Mouse (Mus musculus) hindbrain, embryonic 12.5 days (tissue): ENCODE measurements at regions not wholly inside any gene's neighbourhood (a gene's known extent, or its start where the extent isn't known, plus 50 kb on each side); places are given as distances from the start of the nearest gene placed in this dataset.

Experiments used
- ATAC-seq: fragments of 200-750 bp; cut with Nextera tagmentation; 2 replicates; pipeline ENCODE4 v1.8.0; 2017; ENCODE audit warnings: moderate TSS enrichment; ENCODE audit not compliant: low FRiP score
- H3K27ac ChIP-seq: fragments of 300-500 bp; sonication (generic); 2 replicates; pipeline ENCODE4 v1.5.1; 2016; ENCODE audit warnings: mild to moderate bottlenecking
- H3K27me3 ChIP-seq: fragments of 300-500 bp; sonication (generic); 2 replicates; pipeline ENCODE4 v1.6.1; 2016; ENCODE audit warnings: mild to moderate bottlenecking
- H3K36me3 ChIP-seq: fragments of 300-500 bp; sonication (generic); 2 replicates; pipeline ENCODE4 v1.6.1; 2016; ENCODE audit warnings: mild to moderate bottlenecking
- H3K4me1 ChIP-seq: fragments of 300-500 bp; sonication (generic); 2 replicates; pipeline ENCODE4 v1.6.1; 2016
- H3K4me2 ChIP-seq: fragments of 300-500 bp; sonication (generic); replicated peaks from 2 replicates; pipeline ENCODE4 v1.6.1; 2016; ENCODE audit warnings: mild to moderate bottlenecking
- H3K4me3 ChIP-seq: fragments of 300-500 bp; sonication (generic); 2 replicates; pipeline ENCODE4 v1.5.1; 2016; ENCODE audit warnings: mild to moderate bottlenecking
- H3K9ac ChIP-seq: fragments of 300-500 bp; sonication (generic); 2 replicates; pipeline ENCODE4 v1.6.1; 2016; ENCODE audit warnings: mild to moderate bottlenecking, moderate library complexity
- H3K9me3 ChIP-seq: fragments of 300-500 bp; sonication (generic); replicated peaks from 2 replicates; pipeline ENCODE4 v1.6.1; 2016; ENCODE audit warnings: mild to moderate bottlenecking
- WGBS: fragments of 180-500 bp; shearing (Covaris S2); methylation state at CpG from one replicate; pipeline ENCODE4 v1.1.7; 2016; 5-methylcytosine and 5-hydroxymethylcytosine counted together

DNA sequence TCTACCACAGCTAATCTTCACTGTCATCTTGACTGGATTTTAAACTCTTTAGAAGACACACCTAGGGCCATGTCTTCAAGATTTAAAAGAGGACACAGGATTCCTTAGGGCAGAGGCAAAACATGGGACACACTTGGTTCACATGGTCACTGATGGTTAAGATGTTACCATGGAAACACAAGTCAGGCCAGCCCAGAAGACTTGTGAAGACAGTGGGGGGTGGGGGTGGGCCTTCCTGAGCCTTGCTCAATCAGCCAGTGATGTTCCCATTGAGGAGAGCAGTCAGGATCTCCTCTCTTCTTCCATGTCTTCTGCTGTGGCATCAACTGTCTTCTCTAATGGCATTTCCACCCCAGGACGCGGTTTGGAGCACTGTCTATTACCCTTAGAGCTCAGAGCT, 60.5 kb upstream of the Shb start:
- Histone ChIP-seq H3K27me3 (peaks cover 16% of the 10 kb centered on the region), H3K36me3 (no peaks in the 10 kb centered on the region), H3K4me3 (no peak overlapping the region), H3K9me3 (no peaks in the 10 kb centered on the region), H3K4me1 (peaks cover 9% of the 10 kb centered on the region), H3K9ac (no peak overlapping the region), H3K27ac (no peak overlapping the region), H3K4me2 (no peak overlapping the region)
- 55% methylated on average over 2 of the region's 2 CpGs for WGBS
- no peak for ATAC-seq

GRCm38 (mm10) chr4:45591405-45592315, 59.4 kb upstream of the Shb start:
- 0 out of 2 replicates have a peak, but pooled peaks have one; percentile 35 for ATAC-seq
- peak overlapping the region; percentile 51 for H3K4me2 ChIP-seq
- H3K4me1 ChIP-seq, result peaks cover 9% of the 10 kb centered on the region
- WGBS, result 4% methylated on average over 23 of the region's 23 CpGs
- H3K4me3 ChIP-seq, result peak overlapping the region; percentile 22
- H3K36me3 ChIP-seq, result no peaks in the 10 kb centered on the region
- H3K9me3 ChIP-seq, result no peaks in the 10 kb centered on the region
- peaks cover 20% of the 10 kb centered on the region for H3K27me3 ChIP-seq
- H3K27ac ChIP-seq, result no peak overlapping the region
- H3K9ac ChIP-seq, result 0 out of 2 replicates have a peak overlapping the region, but pooled peaks have one; percentile 23

GRCm38 (mm10) chr4:45590836-45591235, 58.6 kb upstream of the Shb start:
- Histone ChIP-seq H3K9ac (no peak overlapping the region), H3K27ac (no peak overlapping the region), H3K36me3 (no peaks in the 10 kb centered on the region), H3K9me3 (no peaks in the 10 kb centered on the region), H3K4me1 (peaks cover 9% of the 10 kb centered on the region), H3K4me2 (peak overlapping the region; percentile 51), H3K27me3 (peaks cover 21% of the 10 kb centered on the region), H3K4me3 (peak overlapping the region; percentile 22; the same call in 1 of the 2 replicates)
- no peak for ATAC-seq
- 3% methylated on average over 2 of the region's 2 CpGs for WGBS

- H3K4me3 ChIP-seq, result no peak overlapping the region
- no peak overlapping the region for H3K9ac ChIP-seq
- ATAC-seq, result no peak
- H3K36me3 ChIP-seq, result no peaks in the 10 kb centered on the region
- H3K27me3 ChIP-seq, result peaks cover 36% of the 10 kb centered on the region
- no peak overlapping the region for H3K27ac ChIP-seq
- no peak overlapping the region for H3K4me2 ChIP-seq
- no peaks in the 10 kb centered on the region for H3K9me3 ChIP-seq
- 25% methylated on average over 3 of the region's 3 CpGs for WGBS
- peaks cover 9% of the 10 kb centered on the region for H3K4me1 ChIP-seq
These were observed 56.1 kb upstream of the Shb start for GRCm38 (mm10) chr4:45588322-45588721.

- Histone ChIP-seq H3K36me3 (no peaks in the 10 kb centered on the region), H3K9ac (no peak overlapping the region), H3K27ac (no peak overlapping the region), H3K4me3 (no peak overlapping the region), H3K27me3 (peaks cover 36% of the 10 kb centered on the region), H3K4me2 (no peak overlapping the region), H3K9me3 (no peaks in the 10 kb centered on the region), H3K4me1 (peaks cover 9% of the 10 kb centered on the region)
- ATAC-seq, result no peak
- WGBS, result 77% methylated on average over 2 of the region's 2 CpGs
These were observed 54.9 kb upstream of the Shb start for GRCm38 (mm10) chr4:45587202-45587601.

- Histone ChIP-seq H3K27me3 (peaks cover 29% of the 10 kb centered on the region), H3K4me3 (no peak overlapping the region), H3K4me1 (peaks cover 1% of the 10 kb centered on the region), H3K9me3 (no peaks in the 10 kb centered on the region), H3K36me3 (no peaks in the 10 kb centered on the region), H3K4me2 (no peak overlapping the region), H3K9ac (no peak overlapping the region), H3K27ac (no peak overlapping the region)
- WGBS, result 38% methylated on average over 2 of the region's 2 CpGs
- no peak for ATAC-seq
These were observed 54.0 kb upstream of the Shb start for GRCm38 (mm10) chr4:45586310-45586709.

DNA sequence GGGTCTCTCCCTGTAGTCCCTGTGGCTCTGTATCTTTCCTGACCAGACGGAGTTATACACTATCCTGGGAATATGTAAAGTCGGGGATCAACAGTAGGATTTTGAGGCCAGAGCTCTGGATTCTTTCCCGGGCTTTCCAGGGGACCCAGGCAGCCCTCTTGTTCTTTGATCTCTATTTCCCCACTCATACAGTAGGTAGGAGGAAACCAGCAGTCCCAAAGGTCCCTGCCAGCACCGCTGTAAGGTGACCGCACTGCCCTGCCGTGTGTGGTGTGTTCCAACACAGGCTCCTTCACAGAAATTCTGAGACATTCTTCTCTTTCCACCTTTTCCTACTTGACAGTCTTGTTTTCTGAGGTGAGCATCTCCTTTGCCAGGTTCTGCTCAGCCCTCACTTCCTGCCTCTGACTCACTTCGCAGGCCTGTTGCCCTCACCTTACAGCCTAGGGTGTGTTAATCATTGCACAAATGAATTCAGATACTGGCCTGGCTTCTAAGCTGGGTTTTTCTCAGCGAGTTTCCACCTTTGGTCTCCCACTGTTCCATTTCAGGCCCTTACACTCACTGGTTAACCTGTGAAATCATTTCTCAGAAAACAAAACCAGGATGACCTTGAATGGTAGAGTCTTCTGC, 53.0 kb upstream of the Shb start:
- Histone ChIP-seq H3K4me3 (no peak overlapping the region), H3K27me3 (peaks cover 27% of the 10 kb centered on the region), H3K27ac (no peak overlapping the region), H3K9me3 (no peaks in the 10 kb centered on the region), H3K4me2 (no peak overlapping the region), H3K36me3 (no peaks in the 10 kb centered on the region), H3K4me1 (no peaks in the 10 kb centered on the region), H3K9ac (no peak overlapping the region)
- ATAC-seq, result no peak
- WGBS, result 52% methylated on average over 8 of the region's 8 CpGs

DNA sequence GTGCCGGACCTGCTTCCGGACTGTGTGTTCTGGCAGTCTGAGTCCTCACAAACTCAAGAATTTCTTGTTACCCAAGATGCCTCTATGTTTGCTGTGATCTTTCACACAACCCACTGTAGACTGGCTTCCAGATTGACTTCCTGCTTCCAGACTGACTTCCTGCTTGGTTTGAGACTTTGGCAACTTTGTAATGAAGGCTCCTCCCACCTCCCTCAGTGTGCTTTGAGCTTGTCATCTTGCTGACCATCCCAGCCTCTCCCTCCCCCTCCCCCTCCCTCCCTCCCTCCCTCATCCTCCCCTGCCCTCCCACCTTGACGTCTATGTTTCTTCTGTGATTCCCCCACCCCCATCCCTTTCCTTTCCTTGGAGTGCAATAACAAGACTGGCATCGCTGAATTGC, 51.7 kb upstream of the Shb start:
- H3K4me3 ChIP-seq, result no peak overlapping the region
- no peaks in the 10 kb centered on the region for H3K36me3 ChIP-seq
- peaks cover 23% of the 10 kb centered on the region for H3K27me3 ChIP-seq
- no peak overlapping the region for H3K27ac ChIP-seq
- no peaks in the 10 kb centered on the region for H3K9me3 ChIP-seq
- peaks cover 1% of the 10 kb centered on the region for H3K4me1 ChIP-seq
- ATAC-seq, result no peak
- WGBS, result 54% methylated on average over 4 of the region's 4 CpGs
- H3K4me2 ChIP-seq, result no peak overlapping the region
- no peak overlapping the region for H3K9ac ChIP-seq

- WGBS, result 75% methylated on average over 5 of the region's 5 CpGs
- no peak overlapping the region for H3K4me3 ChIP-seq
These were observed 50.2 kb upstream of the Shb start for GRCm38 (mm10) chr4:45582496-45582895.

More at GRCm38 (mm10) chr4:45582496-45582895, 50.2 kb upstream of the Shb start:
- Histone ChIP-seq H3K27me3 (peaks cover 23% of the 10 kb centered on the region), H3K4me2 (no peak overlapping the region), H3K4me1 (peaks cover 11% of the 10 kb centered on the region), H3K36me3 (no peaks in the 10 kb centered on the region), H3K9ac (no peak overlapping the region), H3K27ac (no peak overlapping the region), H3K9me3 (no peaks in the 10 kb centered on the region)
- ATAC-seq, result no peak
